8 mouse cellular contexts compared by ENCODE assay signal in genomic region chr9:70140871-70141796, GRCm38 (mm10). TPM values are rescaled to one million over a fixed set of nuclear protein-coding genes. Genes with fewer than 3 reads are reported as not detected.
DNase-seq lines count a peak whose midpoint lies in the region; ATAC-seq and TF ChIP-seq lines count a peak whose summit lies in the region.

No protein-coding gene starts in this region.

- peak; percentile 38 to 57 for DNase-seq in adrenal gland, adult 18-20 months (ENCODE audit: low spot score in 2 of 2)
- peak; percentile 69 for DNase-seq in gastrocnemius, postnatal 10 days
- DNase-seq in induced T-regulatory cell, adult 2 months (ENCODE audit: low read depth) = peak; percentile 71
- peak; percentile 91 to 93 for DNase-seq in left cerebral cortex, adult 2 months (ENCODE audit: extremely low spot score in 1 of 2, low spot score in 2 of 2)
- peak; percentile 51 for DNase-seq in lung, postnatal 25 days (ENCODE audit: low spot score)
- DNase-seq in right cerebral cortex, postnatal 25 days = peak; percentile 94
- no peak for DNase-seq in c-Kit-positive CD71-positive TER-119-positive erythroid progenitor cells, embryonic 14.5 days (ENCODE audit: low spot score)

- ATAC-seq in common myeloid progenitor, adult 5-6 weeks (replicated peaks; ENCODE audit: low read depth, poor library complexity, severe bottlenecking) = peak; percentile 25; the same call in 1 of the 2 replicates

- peak overlapping the region; percentile 96 for H3K27ac ChIP-seq in left cerebral cortex, adult 2 months

- peak overlapping the region; percentile 64 for H3K4me3 ChIP-seq in left cerebral cortex, adult 2 months

- intact Hi-C loops in left cerebral cortex, adult 2 months (cut with DNase I) = loop anchor here (2.0 to 5.0 kb wide), 4 partner anchors 28 to 198 kb away; partner anchors contain the start of gene Myo1e

- TF ChIP-seq CTCF in left cerebral cortex, adult 2 months (IDR thresholded peaks at IDR 0.05) = no peak

RNA-seq across cellular contexts. Expression of gene Fam81a, which starts 1.2 kb away (rescaled TPM):
- total RNA-seq in adrenal gland, adult 18-20 months (2021) = 1 to 10 TPM; 1.7 to 1.9 TPM
- not detected in 2 replicates for total RNA-seq in common myeloid progenitor, adult 5-6 weeks (2017)
- total RNA-seq in gastrocnemius, postnatal 10 days (2021) = 1 to 10 TPM; 2.6 to 2.8 TPM
- total RNA-seq in left cerebral cortex, adult 2 months (2021) = 100 to 1,000 TPM; 190 to 198 TPM

Comparison
In these comparisons a context has a peak if more than half of its experiments do, and no peak if none do; other contexts are left out.
1. RNA of gene Fam81a, which starts 1.2 kb away (total RNA-seq): 190 to 198 TPM in left cerebral cortex, adult 2 months; 2.6 to 2.8 TPM in gastrocnemius, postnatal 10 days, 1.7 to 1.9 TPM in adrenal gland, adult 18-20 months and not detected in common myeloid progenitor, adult 5-6 weeks; every median in the first group is over 10 times any median in the second.